Mouse (Mus musculus) erythroblast, embryonic 14.5 days (primary cell): Measurements from ENCODE around the gene 1700030K09Rik. TPM values are rescaled to one million over a fixed set of nuclear protein-coding genes. Genes with fewer than 3 reads are reported as not detected.

Experiments used
- H3K27me3 ChIP-seq: 2 replicates; pipeline ENCODE4 v1.6.1; 2012; ENCODE audit warnings: inconsistent platforms; ENCODE audit not compliant: control insufficient read depth
- H3K36me3 ChIP-seq: 2 replicates; pipeline ENCODE4 v1.6.1; 2012; ENCODE audit warnings: mild to moderate bottlenecking, inconsistent platforms; ENCODE audit not compliant: control insufficient read depth
- H3K4me1 ChIP-seq: 2 replicates; pipeline ENCODE4 v1.6.1; 2012; ENCODE audit warnings: inconsistent platforms; ENCODE audit not compliant: control insufficient read depth
- H3K4me3 ChIP-seq: replicated peaks from 2 replicates; pipeline ENCODE3; 2012; ENCODE audit warnings: moderate library complexity, mild to moderate bottlenecking, inconsistent platforms
- H3K9me3 ChIP-seq: 2 replicates; pipeline ENCODE4 v1.6.1; 2012; ENCODE audit warnings: low read length, inconsistent platforms, mixed read lengths; ENCODE audit not compliant: control insufficient read depth
- GATA1 ChIP-seq: IDR thresholded peaks from 2 replicates; pipeline ENCODE4 v1.6.1; 2012; ENCODE audit warnings: low read length, inconsistent platforms, mixed read lengths
- TAL1 ChIP-seq: IDR thresholded peaks from 3 replicates; pipeline ENCODE4 v1.6.1; 2012; ENCODE audit warnings: low read length, inconsistent platforms, mixed read lengths
- polyA plus RNA-seq: library from polyadenylated mRNA; stranded (reverse); fragments of >175 nt; gene quantifications from 2 replicates; pipeline ENCODE4 v1.2.3, GENCODE M21; 2012

The 1700030K09Rik gene
- polyA plus RNA-seq, 1 experiment, result 0.08 TPM

DNA sequence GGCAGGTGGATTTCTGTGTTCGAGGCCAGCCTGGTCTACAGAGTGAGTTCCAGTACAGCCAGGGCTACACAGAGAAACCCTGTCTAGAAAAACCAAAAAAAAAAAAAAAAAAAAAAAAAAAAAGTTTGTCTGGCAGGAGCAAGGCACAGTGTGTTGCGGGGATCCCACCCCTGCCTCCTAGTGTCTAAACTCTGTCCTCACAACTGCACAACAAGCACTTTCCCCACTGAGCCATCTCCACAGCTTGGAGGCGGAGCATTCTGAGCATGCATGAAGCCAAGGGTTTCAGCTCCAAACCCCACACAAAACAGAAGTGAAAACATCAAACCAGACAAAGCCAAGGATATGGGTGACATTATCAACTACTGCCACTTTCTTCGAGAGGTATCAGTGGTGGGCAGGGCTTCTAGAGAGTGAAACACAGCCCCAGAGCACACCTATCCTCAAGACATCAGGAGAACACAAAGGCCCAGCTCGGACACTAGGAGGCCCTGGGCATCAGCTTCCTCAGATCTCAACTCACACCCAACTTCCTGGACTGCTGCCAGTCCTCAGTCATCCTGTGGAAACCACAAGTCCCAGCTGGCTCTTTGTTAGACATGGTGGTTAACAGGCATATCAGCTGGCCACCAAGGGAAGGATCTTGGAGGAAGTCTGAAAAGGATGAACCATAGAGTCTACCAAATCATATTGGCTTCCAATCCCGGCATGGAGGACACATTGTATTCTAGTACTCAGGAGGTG lies 41.9 kb downstream of the 1700030K09Rik start:
- no peaks in the 10 kb centered on the region for H3K9me3 ChIP-seq
- H3K4me3 ChIP-seq, result no peak overlapping the region
- peaks cover 98% of the 10 kb centered on the region for H3K36me3 ChIP-seq
- peaks cover 20% of the 10 kb centered on the region for H3K4me1 ChIP-seq
- no peaks in the 10 kb centered on the region for H3K27me3 ChIP-seq
- TF ChIP-seq GATA1, result no peak
- no peak for TF ChIP-seq TAL1

DNA sequence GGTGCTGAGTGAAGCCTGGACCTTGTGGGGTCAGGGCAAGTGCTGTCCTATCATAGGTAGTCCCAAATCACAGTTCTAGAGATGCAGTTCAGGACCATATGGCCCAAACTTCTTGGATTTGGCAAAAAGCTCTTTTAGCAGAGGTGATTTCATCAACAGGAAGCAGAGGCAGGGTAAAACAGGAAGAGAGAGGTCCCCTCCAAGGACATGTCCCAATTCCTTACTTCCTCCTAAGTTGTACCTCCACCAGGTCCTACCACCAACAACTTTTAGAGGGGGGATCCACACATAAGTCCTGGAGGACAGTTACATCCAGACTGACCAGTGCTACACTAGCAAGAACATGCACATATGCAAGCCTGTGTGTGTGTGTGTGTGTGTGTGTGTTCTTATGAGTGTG lies 43.3 kb downstream of the 1700030K09Rik start:
- Histone ChIP-seq H3K36me3 (peaks cover 93% of the 10 kb centered on the region), H3K4me1 (peaks cover 33% of the 10 kb centered on the region), H3K27me3 (no peaks in the 10 kb centered on the region), H3K4me3 (no peak overlapping the region), H3K9me3 (no peaks in the 10 kb centered on the region)
- TF ChIP-seq TAL1, result no peak
- no peak for TF ChIP-seq GATA1

DNA sequence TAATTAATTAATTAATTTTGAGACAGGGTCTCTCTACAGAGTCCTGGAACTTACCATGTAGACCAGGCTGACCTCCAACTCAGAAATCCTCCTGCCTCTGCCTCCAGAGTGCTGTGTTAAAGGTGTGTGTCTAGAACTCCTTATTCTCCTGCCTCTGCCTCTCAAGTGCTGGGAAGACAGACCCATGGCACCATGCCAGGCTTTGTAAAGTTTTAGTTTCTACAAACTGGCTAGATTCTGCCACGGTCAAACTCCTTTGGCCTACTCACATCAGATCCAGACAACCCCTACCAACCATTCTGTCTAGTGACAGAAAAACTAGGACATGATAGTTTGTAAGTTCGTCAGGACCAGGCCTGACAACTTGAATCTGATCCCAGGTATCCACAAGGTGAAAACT lies 47.3 kb downstream of the 1700030K09Rik start:
- Histone ChIP-seq H3K4me3 (peak overlapping the region; percentile 98), H3K36me3 (peaks cover 75% of the 10 kb centered on the region), H3K27me3 (no peaks in the 10 kb centered on the region), H3K4me1 (peaks cover 58% of the 10 kb centered on the region), H3K9me3 (no peaks in the 10 kb centered on the region)
- no peak for TF ChIP-seq GATA1
- no peak for TF ChIP-seq TAL1

GRCm38 (mm10) chr8:72491680-72492621 lies 48.3 kb downstream of the 1700030K09Rik start, which contains the start of gene Slc35e1:
TSS of gene Slc35e1 (minus strand) at chr8:72492614.
- peaks cover 59% of the 10 kb centered on the region for H3K4me1 ChIP-seq
- no peaks in the 10 kb centered on the region for H3K9me3 ChIP-seq
- no peak for TF ChIP-seq TAL1
- no peak for TF ChIP-seq GATA1
- H3K4me3 ChIP-seq, result peak within 1 kb of the TSS; percentile 98
- no peaks in the 10 kb centered on the region for H3K27me3 ChIP-seq
- H3K36me3 ChIP-seq, result peaks cover 75% of the 10 kb centered on the region

- peaks cover 75% of the 10 kb centered on the region for H3K36me3 ChIP-seq
- peaks cover 59% of the 10 kb centered on the region for H3K4me1 ChIP-seq
- no peaks in the 10 kb centered on the region for H3K27me3 ChIP-seq
- H3K9me3 ChIP-seq, result no peaks in the 10 kb centered on the region
- TF ChIP-seq GATA1 (no peak), TAL1 (no peak)
- peak overlapping the region; percentile 98 for H3K4me3 ChIP-seq
These were observed 49.0 kb downstream of the 1700030K09Rik start for GRCm38 (mm10) chr8:72492622-72493081.

- peaks cover 59% of the 10 kb centered on the region for H3K4me1 ChIP-seq
- TF ChIP-seq GATA1 (no peak), TAL1 (no peak)
- peak overlapping the region; percentile 98 for H3K4me3 ChIP-seq
- H3K36me3 ChIP-seq, result peaks cover 75% of the 10 kb centered on the region
- H3K27me3 ChIP-seq, result no peaks in the 10 kb centered on the region
- H3K9me3 ChIP-seq, result no peaks in the 10 kb centered on the region
These were observed 49.7 kb downstream of the 1700030K09Rik start for GRCm38 (mm10) chr8:72493381-72493780.

GRCm38 (mm10) chr8:72495411-72496111 lies 51.9 kb downstream of the 1700030K09Rik start:
- no peak for TF ChIP-seq GATA1
- TF ChIP-seq TAL1, result no peak
- peaks cover 73% of the 10 kb centered on the region for H3K36me3 ChIP-seq
- peaks cover 43% of the 10 kb centered on the region for H3K4me1 ChIP-seq
- H3K9me3 ChIP-seq, result no peaks in the 10 kb centered on the region
- no peak overlapping the region for H3K4me3 ChIP-seq
- no peaks in the 10 kb centered on the region for H3K27me3 ChIP-seq

GRCm38 (mm10) chr8:72496217-72496616 lies 52.5 kb downstream of the 1700030K09Rik start:
- Histone ChIP-seq H3K9me3 (no peaks in the 10 kb centered on the region), H3K4me1 (peaks cover 40% of the 10 kb centered on the region), H3K4me3 (no peak overlapping the region), H3K36me3 (peaks cover 72% of the 10 kb centered on the region), H3K27me3 (no peaks in the 10 kb centered on the region)
- no peak for TF ChIP-seq TAL1
